Mouse (Mus musculus) adrenal gland, adult 2 months (tissue): ENCODE data around the gene Olfr543. TPM values are rescaled to one million over a fixed set of nuclear protein-coding genes. Genes with fewer than 3 reads are reported as not detected.
"Not testable (repeated sequence)": the region's sequence is repeated elsewhere in the genome, so short reads cannot be mapped to it uniquely, and the experiment has no call there.

Source experiments
- DNase-seq: peaks from one replicate; pipeline ENCODE4 v3.0.0; 2021
- long read RNA-seq: library from polyadenylated mRNA; stranded (forward); transcript quantifications from one replicate; pipeline ENCODE4 v2.0.0, GENCODE M21; 2021
- polyA plus RNA-seq: library from polyadenylated mRNA; depleted of rRNA; stranded (reverse); fragments of >200 nt; gene quantifications from 2 replicates; pipeline ENCODE4 v1.2.3, GENCODE M21; 2012; rRNA removed
- total RNA-seq, 2 experiments: library from RNA; stranded (reverse); gene quantifications; 2 replicates each; pipeline ENCODE4 v1.2.3; 2021

Gene Olfr543
- total RNA-seq (not detected), polyA plus RNA-seq (not detected in 2 replicates)
- long read RNA-seq = 0 reads

GRCm38 (mm10) chr7:102481579-102481978 is at the start of gene Olfr543:
TSS of gene Olfr543 (minus strand) at chr7:102481679.
- no peak for DNase-seq

GRCm38 (mm10) chr7:102529052-102529451 is 47.6 kb upstream of the Olfr543 start:
- DNase-seq = no peak

- peak; percentile 17 for DNase-seq
Measured at GRCm38 (mm10) chr7:102517051-102517335, 35.5 kb upstream of the Olfr543 start.

GRCm38 (mm10) chr7:102516261-102517050 is 35.0 kb upstream of the Olfr543 start:
- peak; percentile 15 for DNase-seq

- no peak for DNase-seq
Measured at GRCm38 (mm10) chr7:102514144-102514543, 32.7 kb upstream of the Olfr543 start.

- DNase-seq = peak; percentile 90
Measured at GRCm38 (mm10) chr7:102512814-102513435, 31.4 kb upstream of the Olfr543 start.

DNA sequence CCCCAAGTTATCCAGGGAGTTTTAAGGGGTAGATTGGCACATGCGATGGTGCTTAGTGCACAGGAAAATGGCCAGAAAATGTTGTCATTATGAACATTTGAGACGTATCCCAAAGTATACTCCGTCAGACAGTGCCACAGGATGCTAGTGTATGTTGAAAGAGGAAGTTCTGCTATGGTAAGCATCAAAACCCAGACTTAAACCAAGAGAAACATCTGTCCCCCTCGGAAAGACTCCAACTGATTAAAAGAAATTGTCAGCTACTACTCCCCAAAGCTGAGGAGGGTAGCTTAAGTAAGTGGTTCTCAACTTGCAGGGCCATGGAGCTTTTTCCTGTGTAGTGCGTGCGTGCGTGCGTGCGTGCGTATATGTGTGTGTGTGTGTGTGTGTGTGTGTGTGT is 30.4 kb upstream of the Olfr543 start:
- DNase-seq = no peak

GRCm38 (mm10) chr7:102509726-102510125 is 28.2 kb upstream of the Olfr543 start:
- DNase-seq = no peak

GRCm38 (mm10) chr7:102508666-102509065 is 27.2 kb upstream of the Olfr543 start:
- no peak for DNase-seq

DNA sequence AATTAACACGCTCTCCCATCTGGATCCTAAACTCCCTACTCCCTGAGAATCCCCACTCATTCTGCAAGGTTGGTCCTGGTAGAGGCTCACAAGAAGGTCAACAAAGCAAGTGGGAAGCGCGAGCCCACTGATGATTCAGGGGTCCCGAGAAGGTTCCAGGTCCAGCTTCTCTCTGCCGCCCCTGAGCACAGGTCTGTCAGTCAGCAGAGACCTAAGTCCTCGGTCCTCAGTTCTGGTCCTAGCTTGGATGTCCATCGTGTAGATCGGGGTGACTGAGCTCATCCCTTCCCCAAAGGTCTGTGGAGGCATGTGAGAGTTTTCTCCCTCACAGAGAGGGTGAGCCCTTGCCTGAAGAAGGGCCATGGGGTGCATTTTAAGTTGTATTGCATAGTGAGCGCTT is 26.6 kb upstream of the Olfr543 start:
- no peak for DNase-seq

DNA sequence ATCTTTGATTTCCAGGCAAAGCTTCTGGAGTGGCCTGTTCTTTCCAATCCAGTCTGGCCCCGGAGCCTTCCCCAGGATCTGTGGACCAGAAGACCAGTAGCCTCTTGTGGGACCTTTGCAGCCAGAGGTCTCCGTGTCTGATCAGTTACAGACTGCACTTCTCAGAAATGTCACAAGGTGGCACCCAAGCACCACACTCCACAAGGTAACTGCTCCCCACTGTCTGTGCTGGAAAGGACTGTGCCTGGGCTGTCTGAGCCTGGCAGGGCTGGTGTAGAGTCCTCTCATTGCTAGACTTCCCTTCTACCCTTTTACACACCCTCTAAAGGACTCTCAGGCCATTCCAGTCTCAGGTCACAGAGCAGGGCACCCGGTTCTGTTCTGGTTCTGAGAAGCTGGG is 25.4 kb upstream of the Olfr543 start:
- DNase-seq = peak; percentile 76

DNA sequence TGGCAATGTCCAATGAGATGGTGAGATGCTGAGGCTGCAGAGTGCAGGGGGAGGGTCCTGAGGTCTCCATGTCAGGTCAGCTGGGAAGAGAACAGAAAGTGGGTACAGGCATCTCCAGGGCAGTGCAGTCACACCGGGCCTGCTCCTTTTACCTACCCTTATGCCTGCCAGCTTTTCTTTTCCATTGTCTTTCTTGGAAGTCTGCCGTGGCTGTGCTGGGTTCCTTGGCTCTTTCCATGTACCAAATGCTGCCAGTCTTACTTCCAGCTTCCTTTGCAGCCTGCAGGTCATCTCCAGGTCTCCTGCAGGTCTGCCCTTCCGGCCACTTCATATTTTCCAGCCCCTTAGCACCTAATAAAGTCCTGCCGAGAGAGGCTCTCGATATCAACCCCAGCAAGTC is 20.5 kb upstream of the Olfr543 start:
- no peak for DNase-seq

- no peak for DNase-seq
Measured at GRCm38 (mm10) chr7:102499473-102499872, 18.0 kb upstream of the Olfr543 start, which contains the start of gene Olfr545. TSS of gene Olfr545 (minus strand) at chr7:102499573.

DNA sequence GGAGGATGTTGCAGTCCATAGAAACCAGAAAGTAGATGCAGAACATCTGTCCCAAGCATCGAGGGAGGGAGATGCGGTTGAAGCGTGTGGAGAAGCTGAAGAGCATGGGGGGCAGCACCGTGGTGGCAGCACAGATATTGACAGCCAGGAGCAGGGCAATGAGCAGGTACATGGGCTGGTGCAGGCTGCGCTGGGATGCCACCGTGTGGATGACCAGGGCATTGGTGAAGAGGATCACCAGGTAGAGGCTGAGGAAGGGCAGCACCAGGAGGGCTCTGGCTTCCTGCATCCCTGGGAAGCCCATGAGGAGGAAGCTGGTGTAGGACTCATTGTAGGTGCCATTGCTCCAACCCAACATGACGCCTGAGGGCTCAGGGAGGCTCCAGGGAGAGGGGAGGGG is 12.9 kb upstream of the Olfr543 start:
- DNase-seq = not testable (repeated sequence)

DNA sequence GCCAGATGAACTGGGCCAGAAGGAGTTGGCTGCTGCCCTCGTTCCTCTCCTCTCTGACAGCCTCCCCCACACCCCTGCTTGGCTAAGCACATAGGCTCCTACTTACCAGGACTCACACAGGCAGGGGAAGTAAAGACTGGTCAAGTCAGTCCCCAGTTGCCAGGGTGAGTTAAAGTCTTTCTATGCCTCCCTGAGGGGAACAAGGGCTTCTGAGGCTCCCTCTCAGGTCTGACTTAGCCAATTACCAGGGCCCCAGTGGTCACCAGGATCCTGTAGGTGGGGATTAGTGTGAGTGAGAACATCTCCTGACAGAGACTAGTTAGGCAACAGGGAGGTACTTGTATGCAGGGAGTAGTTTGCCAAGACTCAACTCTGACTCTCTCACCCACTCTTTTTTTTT is 6.7 kb upstream of the Olfr543 start, which contains the start of gene Olfr544:
TSS of gene Olfr544 (minus strand) at position 153 of the 400 bp plus-strand sequence.
- DNase-seq = no peak

DNA sequence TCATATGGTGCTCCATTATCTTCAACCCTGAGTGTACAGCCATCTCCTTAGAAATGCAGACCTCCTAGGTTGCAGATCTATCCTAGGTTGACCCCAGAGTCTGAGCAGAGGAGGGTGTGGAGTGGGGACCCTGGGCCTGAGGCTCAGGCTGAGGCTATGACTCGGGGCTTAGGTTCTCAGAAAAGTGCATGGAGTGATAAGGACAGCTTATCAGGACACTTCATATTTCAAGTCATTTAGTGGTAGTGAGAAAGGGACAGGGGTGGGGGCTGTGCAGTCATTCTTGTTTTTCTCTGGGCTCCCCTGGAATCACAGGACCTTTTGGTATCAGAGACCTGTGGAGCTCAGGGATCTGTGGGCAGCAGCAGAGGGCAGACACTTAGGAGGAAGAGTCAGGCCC is 4.6 kb upstream of the Olfr543 start:
- DNase-seq = no peak

DNA sequence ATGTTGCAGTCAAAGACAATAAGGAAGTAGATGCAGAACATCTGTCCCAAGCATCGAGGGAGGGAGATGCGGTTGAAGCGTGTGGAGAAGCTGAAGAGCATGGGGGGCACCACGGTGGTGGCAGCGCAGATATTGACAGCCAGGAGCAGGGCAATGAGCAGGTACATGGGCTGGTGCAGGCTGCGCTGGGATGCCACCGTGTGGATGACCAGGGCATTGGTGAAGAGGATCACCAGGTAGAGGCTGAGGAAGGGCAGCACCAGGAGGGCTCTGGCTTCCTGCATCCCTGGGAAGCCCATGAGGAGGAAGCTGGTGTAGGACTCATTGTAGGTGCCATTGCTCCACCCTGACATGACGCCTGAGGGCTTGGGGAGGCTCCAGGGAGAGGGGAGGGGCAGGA is 3.3 kb upstream of the Olfr543 start:
- DNase-seq = not testable (repeated sequence)

DNA sequence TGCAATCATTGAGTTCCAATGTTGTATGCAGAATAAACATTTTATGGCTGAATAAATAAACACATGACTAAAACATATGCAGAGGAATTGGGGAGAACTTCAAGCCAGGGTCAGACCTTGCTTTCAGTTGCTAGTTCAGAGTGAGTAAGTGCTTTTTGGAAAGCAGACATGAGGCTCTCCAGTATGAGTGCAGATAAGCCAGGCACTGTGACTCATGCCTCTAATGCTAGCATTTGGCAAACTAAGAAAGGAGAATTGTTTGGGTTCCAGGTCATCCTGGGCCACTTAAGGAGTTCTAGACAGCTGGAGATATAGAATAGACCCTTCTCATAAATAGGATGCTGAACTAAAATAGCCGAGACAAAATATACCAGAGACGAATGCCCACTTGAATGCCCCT is 2.2 kb upstream of the Olfr543 start:
- peak; percentile 58 for DNase-seq

GRCm38 (mm10) chr7:102480821-102481220 is 658 bp downstream of the Olfr543 start:
- peak; percentile 50 for DNase-seq

DNA sequence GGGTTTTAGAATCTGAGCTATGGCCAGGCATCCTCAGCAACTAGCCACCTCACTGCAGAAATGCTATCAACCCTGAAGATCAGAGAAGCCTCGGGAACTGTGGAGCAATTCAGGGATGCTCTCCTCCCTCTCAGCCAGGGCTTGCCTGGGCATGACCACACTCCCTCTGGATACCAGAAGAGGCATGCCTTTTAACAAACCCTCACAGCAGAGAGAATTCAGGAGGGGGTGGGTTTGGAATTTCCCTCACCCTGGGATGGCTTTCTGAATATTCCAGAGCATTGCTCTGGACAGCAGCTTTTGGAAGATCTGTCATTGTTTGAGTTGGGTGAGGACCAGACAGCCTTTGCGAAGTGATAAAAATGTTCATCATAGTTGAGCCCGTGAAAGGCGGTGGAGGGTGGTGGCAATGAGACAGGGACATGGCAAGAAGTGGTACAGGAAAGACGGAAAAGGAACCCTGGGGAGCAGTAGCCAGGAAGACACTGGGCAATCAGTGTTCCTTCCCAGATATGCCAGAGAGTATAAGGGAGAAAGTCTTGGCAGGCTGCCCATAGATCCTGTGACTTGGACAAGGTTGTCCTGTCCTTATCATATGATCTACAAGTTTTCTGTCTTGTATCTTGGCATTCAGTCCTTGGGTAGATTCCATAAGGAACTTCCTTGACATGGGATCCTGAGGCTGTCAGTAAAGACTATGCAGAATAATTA is 2.0 kb downstream of the Olfr543 start:
- DNase-seq = peak; percentile 75

DNA sequence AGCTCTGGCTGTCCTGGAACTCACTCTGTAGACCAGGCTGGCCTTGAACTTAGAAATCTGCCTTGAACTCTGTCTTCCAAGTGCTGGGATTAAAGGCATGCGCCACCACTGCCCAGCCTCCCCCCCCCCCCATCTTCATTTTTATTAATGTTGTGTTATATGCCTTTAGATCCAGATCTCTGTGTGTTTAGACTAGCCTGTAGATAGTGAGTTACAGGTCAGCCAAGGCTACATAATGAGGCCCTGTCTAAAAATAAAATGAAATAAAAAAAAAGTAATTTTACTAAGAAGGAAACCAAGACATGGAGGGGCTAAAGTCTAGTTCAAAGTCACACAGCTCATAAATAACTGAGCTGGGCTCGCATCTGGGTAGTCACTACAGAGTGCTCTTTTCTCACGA is 2.6 kb downstream of the Olfr543 start:
- DNase-seq = no peak

GRCm38 (mm10) chr7:102478425-102478824 is 3.1 kb downstream of the Olfr543 start:
- DNase-seq = no peak

DNA sequence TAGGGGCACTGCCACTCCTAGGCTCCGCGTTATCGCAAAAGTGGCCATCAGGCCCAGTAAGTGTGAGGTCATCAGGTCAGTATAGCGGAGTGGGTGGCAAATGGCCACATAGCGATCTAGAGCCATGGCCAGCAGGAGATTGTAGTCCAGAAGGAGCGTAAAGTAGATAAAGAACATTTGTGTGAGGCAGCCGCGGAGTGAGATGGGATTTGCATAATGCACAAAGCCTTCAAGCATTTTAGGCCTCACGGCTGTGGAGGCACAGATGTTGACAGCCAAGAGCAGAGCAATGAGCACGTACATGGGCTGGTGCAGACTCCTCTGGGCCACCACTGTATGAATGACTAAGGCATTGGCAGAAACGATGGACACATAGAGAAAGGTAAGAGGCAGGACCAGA is 4.1 kb downstream of the Olfr543 start:
- DNase-seq = no peak
